Mouse (Mus musculus) cerebellum, adult 18-20 months (tissue): ENCODE measurements around the gene Eva1b.

Experiments
- DNase-seq, 2 experiments: peaks; one replicate each; pipeline ENCODE4 v3.0.0; 2021

Eva1b gene

DNA sequence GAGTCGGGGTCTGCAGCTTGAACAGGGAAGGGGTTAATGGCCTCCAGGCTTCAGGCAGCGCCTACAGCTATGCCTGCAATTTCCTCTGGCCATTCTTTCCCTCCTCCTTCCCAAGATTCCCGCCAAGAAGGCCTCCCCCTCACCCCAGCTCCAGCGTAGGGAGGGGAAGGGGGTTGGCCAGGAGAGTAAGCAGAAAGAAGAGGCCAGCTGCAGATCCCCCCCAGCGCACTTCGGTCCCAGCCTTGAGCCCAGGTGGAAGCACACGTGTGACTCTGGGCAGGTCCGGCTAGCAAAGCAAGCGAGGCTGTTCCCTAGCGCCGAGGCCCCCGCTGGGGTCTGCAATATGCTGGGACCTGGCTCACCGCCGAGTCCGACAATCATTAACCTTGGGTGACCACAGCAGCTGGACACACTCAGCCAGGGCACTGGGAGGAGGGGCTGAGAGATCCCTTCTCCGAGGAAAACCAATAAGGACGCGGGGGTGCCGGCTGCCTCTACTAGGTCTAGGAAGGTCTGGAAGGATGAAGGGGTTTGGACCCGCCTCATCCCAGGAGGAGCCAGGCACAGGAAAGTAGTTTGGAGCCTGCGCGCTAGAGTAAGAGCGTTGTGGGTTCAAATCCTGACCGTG is at the start of gene Eva1b:
Gene Eva1b (plus strand): TSS at position 212 of the 628 bp plus-strand sequence.
- no peak for DNase-seq

DNA sequence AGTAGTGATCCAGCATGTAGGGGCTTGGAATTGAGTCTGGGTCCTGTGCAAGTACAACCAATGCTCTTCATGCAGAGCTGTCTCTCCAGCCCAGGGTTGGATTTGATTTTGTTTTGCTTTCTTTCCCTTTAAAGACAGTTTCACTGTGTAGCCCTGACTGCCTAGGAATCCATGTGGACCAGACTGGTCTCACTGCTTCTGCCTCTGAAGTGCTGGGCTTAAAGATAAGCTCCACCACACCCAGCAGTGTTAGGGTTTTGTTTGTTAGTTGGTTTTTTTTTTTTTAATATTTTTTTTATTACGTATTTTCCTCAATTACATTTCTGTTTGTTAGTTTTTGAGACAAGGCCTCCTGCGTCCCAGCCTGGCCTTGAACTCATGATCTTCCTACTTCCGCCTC is 48.2 kb upstream of the Eva1b start:
- no peak for DNase-seq

DNA sequence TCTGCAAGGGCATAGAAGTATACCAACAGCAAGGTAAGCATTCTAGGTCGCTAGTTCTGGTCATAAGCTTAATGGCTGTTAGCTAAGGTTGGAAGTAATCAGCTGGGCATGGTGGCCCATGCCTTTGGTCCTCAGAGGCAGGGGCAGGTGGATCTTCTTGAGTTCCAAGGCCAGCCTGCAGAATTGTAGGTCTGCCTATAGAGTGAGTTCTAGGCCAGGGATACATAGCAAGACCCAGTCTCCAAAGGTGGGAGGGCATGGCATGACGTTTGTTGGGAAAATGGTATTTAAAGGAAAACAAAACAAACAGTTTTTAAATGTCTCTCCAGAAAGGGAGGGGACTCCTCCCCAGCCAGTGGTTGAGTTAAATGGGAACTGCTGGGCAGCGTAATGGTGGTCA is 46.8 kb upstream of the Eva1b start:
- no peak for DNase-seq

- DNase-seq = no peak
Measured at GRCm38 (mm10) chr4:126102061-126102841, 45.3 kb upstream of the Eva1b start.

DNA sequence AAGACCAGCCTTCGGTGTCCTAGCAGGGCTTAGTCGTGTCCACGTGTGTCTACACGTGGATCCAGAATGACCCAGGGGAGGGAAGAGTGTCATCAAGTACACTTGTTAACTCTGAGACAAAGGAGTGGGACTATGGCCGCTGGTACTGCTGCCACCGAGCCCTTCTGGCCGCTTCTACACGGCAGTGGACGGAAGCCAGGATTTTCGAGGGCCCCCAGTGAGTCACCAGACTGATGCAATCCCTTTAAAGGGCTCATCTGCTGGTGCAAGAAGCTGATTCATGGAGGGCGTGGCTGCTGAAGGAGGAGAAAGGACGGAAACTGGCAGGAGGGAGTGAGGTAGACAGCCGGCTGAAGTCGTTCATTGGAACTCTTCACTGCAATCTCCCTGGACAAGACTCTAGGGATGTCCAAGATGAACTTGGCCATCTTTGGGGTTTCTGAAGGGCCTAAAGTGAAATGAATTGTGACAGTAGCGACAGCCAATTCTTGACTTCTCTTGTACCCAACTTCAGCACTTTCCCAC is 44.4 kb upstream of the Eva1b start:
- DNase-seq = peak; percentile 74 to 79

GRCm38 (mm10) chr4:126103590-126104068 is 43.9 kb upstream of the Eva1b start, which contains the start of gene Stk40:
Gene Stk40 (plus strand): TSS chr4:126103957.
- peak; percentile 93 to 96 for DNase-seq

GRCm38 (mm10) chr4:126104261-126105075 is 43.1 kb upstream of the Eva1b start:
- peak; percentile 68 to 73 for DNase-seq

GRCm38 (mm10) chr4:126105131-126105783 is 42.3 kb upstream of the Eva1b start:
- DNase-seq = peak in 1 of 2 experiments; percentile 29

- DNase-seq = peak in 1 of 2 experiments; percentile 30
Measured at GRCm38 (mm10) chr4:126108061-126108740, 39.3 kb upstream of the Eva1b start.

- peak in 1 of 2 experiments; percentile 39 for DNase-seq
Measured at GRCm38 (mm10) chr4:126109613-126110373, 37.8 kb upstream of the Eva1b start.

- DNase-seq = peak; percentile 78 to 79
Measured at GRCm38 (mm10) chr4:126110374-126111152, 37.0 kb upstream of the Eva1b start.

DNA sequence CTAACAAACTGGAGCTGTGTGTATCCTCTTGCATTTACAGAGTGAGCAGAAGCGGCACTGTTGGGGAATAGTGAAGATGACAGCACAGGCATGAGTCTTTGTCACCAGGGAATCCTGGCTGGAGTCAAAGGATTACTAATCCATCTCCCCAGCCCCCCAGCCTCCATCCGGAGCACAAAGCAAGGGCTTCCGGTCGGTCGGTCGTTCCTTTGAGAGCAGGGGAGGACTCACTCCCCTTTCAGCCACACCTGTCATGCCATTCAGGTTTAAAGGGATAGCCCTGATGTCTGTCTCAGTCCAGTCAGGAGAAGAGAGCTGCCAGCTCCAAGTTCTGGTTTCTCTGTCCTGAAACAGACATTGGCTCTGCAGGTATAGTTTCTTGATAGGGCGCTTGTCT is 36.4 kb upstream of the Eva1b start:
- DNase-seq = peak in 1 of 2 experiments; percentile 52

GRCm38 (mm10) chr4:126113243-126113642 is 34.3 kb upstream of the Eva1b start:
- DNase-seq = peak; percentile 69 to 76

GRCm38 (mm10) chr4:126113943-126114342 is 33.6 kb upstream of the Eva1b start:
- peak; percentile 72 to 74 for DNase-seq

GRCm38 (mm10) chr4:126115411-126115810 is 32.1 kb upstream of the Eva1b start:
- no peak for DNase-seq

- no peak for DNase-seq
Measured at GRCm38 (mm10) chr4:126115871-126116521, 31.5 kb upstream of the Eva1b start.

- DNase-seq = peak in 1 of 2 experiments; percentile 35
Measured at GRCm38 (mm10) chr4:126117116-126117515, 30.4 kb upstream of the Eva1b start.

GRCm38 (mm10) chr4:126118651-126119050 is 28.9 kb upstream of the Eva1b start:
- peak; percentile 73 to 74 for DNase-seq

DNA sequence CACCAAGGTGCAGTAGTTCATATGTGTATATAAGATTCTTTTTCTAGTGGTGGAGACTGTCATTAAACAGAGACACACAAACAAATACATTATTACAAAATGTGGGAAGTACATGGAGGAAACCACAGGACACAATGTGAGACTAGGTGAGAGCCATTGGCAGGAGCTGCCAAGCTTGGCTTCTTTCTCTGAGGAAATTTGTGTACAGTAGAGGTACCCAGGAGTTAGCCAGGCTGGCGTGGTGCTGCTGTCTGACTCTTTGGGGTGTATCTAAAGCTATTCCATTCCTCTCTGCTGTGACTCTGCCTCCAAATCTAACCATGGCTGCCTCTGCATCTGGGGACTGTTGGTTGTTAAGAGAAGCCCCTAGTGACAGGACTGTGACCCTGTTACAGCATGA is 28.5 kb upstream of the Eva1b start:
- DNase-seq = peak; percentile 56 to 57
